ENCODE assay signal across 21 mouse cellular contexts in genomic region chr1:64527626-64528025, GRCm38 (mm10). TPM values are rescaled to one million over a fixed set of nuclear protein-coding genes. Genes with fewer than 3 reads are reported as not detected.
A peak's percentile ranks its signal among the peaks of the same experiment; 100 is the strongest.
DNase-seq lines count a peak whose midpoint lies in the region; ATAC-seq and TF ChIP-seq lines count a peak whose summit lies in the region.
"Had no signal": no experiment of that assay in that cellular context is flagged by ENCODE, and none has a peak within 500 bp of the region (broad histone marks: within the 10 kb centered on the region; RNA-seq: fewer than 3 reads in every experiment).

No protein-coding gene starts in this region.

- TF ChIP-seq CTCF in spleen, adult 2 months (IDR thresholded peaks at IDR 0.05; ENCODE audit: extremely low read depth, insufficient read depth, insufficient read length, insufficient replicate concordance): no peak
- no peak for TF ChIP-seq CTCF in MEL (IDR thresholded peaks at IDR 0.05 in 2 of 3, conservative IDR thresholded peaks at IDR 0.05 in 1 of 3; ENCODE audit: control insufficient read depth in 1 of 3, insufficient read depth in 1 of 3, low read depth in 2 of 3, low read length in 3 of 3, poor library complexity in 1 of 3, severe bottlenecking in 1 of 3)
- TF ChIP-seq CTCF in gastrocnemius, adult 2 months (IDR thresholded peaks at IDR 0.05): no peak

- H3K27me3 ChIP-seq in spleen, adult 2 months (ENCODE audit: control insufficient read depth, insufficient read depth, low read length): no peaks in the 10 kb centered on the region
- no peaks in the 10 kb centered on the region for H3K27me3 ChIP-seq in MEL (ENCODE audit: control insufficient read depth in 1 of 2, insufficient read depth in 2 of 2, low read length in 2 of 2)
- H3K27me3 ChIP-seq in forebrain, embryonic 14.5 days (replicated peaks; ENCODE audit: control insufficient read depth, insufficient read depth, low read length): no peaks in the 10 kb centered on the region
- H3K27me3 ChIP-seq: hindbrain, embryonic 13.5 days; neural tube, embryonic 15.5 days; Patski had no signal

- peaks cover 24% of the 10 kb centered on the region for H3K4me1 ChIP-seq in spleen, adult 2 months (ENCODE audit: control insufficient read depth, insufficient read depth, insufficient read length)
- peaks cover 15 to 26% of the 10 kb centered on the region in 2 experiments for H3K4me1 ChIP-seq in MEL (ENCODE audit: control insufficient read depth in 1 of 2, insufficient read depth in 2 of 2, low read length in 2 of 2)
- peaks cover 6% of the 10 kb centered on the region; the same call in 1 of the 2 replicates for H3K4me1 ChIP-seq in forebrain, embryonic 14.5 days (ENCODE audit: control insufficient read depth, insufficient read depth, low read length)

- peaks cover 17% of the 10 kb centered on the region for H3K79me2 ChIP-seq in MEL (ENCODE audit: control insufficient read depth, insufficient read depth, low read length, poor library complexity)

- H3K9me3 ChIP-seq in MEL (replicated peaks; ENCODE audit: insufficient read depth, low read length): no peaks in the 10 kb centered on the region
- H3K9me3 ChIP-seq in forebrain, embryonic 14.5 days (replicated peaks; ENCODE audit: control insufficient read depth, low read length): no peaks in the 10 kb centered on the region
- H3K9me3 ChIP-seq: hindbrain, embryonic 13.5 days; neural tube, embryonic 15.5 days had no signal

- ATAC-seq in forebrain, embryonic 14.5 days: no peak
- ATAC-seq: intestine, embryonic 16.5 days; Patski had no signal

- no peak for TF ChIP-seq EP300 in MEL (IDR thresholded peaks at IDR 0.05; ENCODE audit: low read depth in 1 of 2, low read length in 2 of 2)

- no peak for TF ChIP-seq POLR2A in spleen, adult 2 months (IDR thresholded peaks at IDR 0.05; ENCODE audit: low read depth, low read length)
- no peak for TF ChIP-seq POLR2A in MEL (IDR thresholded peaks at IDR 0.05; ENCODE audit: control insufficient read depth in 1 of 2, insufficient read depth in 1 of 2, low read depth in 1 of 2, low read length in 2 of 2, poor library complexity in 1 of 2)

- H3K36me3 ChIP-seq in spleen, adult 2 months (ENCODE audit: control insufficient read depth, insufficient read depth, low read length): no peaks in the 10 kb centered on the region
- peaks cover 0 to 28% of the 10 kb centered on the region in 2 experiments; a peak in 2 of 4 replicates for H3K36me3 ChIP-seq in MEL (ENCODE audit: control insufficient read depth in 1 of 2, insufficient read depth in 2 of 2, low read length in 2 of 2)
- no peaks in the 10 kb centered on the region for H3K36me3 ChIP-seq in forebrain, embryonic 14.5 days (ENCODE audit: control insufficient read depth, insufficient read depth, low read length)
- H3K36me3 ChIP-seq: hindbrain, embryonic 13.5 days; neural tube, embryonic 15.5 days had no signal

- peak in 1 of 2 experiments; percentile 25 for DNase-seq in spleen, adult 2 months (ENCODE audit: low read depth in 1 of 2, low spot score in 2 of 2)
- DNase-seq in spleen, postnatal 14 days (ENCODE audit: low spot score in 2 of 2): no peak
- peak; percentile 80 for DNase-seq in MEL (ENCODE audit: low read depth, low spot score)
- DNase-seq in natural killer cell, adult 2 months (ENCODE audit: low spot score in 2 of 2): peak; percentile 36 to 46
- no peak for DNase-seq in forebrain, embryonic 14.5 days (ENCODE audit: low spot score)
- DNase-seq in ovary, postnatal 14 days (ENCODE audit: low spot score): no peak
- no peak for DNase-seq in gastrocnemius, adult 2 months
- DNase-seq: adrenal gland, postnatal 36 days; cerebellum, adult 8-10 months; gastrocnemius, postnatal 25 days; heart, postnatal 10 days; kidney, postnatal 10 days; layer of hippocampus, adult 9-11 months; retina, postnatal 1 day had no signal

- H3K27ac ChIP-seq in spleen, adult 2 months (ENCODE audit: insufficient read depth, low read length): peak overlapping the region; percentile 72; the same call in 1 of the 2 replicates
- H3K27ac ChIP-seq in MEL (ENCODE audit: control insufficient read depth, low read depth, low read length): peak overlapping the region; percentile 34; the same call in 1 of the 2 replicates
- H3K27ac ChIP-seq in forebrain, embryonic 14.5 days (ENCODE audit: low read depth, low read length): no peak overlapping the region
- H3K27ac ChIP-seq in gastrocnemius, adult 2 months: no peak overlapping the region
- H3K27ac ChIP-seq: hindbrain, embryonic 13.5 days; macrophage; neural tube, embryonic 15.5 days; stomach, postnatal 0 days had no signal

- no peak overlapping the region for H3K4me3 ChIP-seq in spleen, adult 2 months (ENCODE audit: extremely low read depth, insufficient read depth, insufficient read length)
- H3K4me3 ChIP-seq in MEL (ENCODE audit: control insufficient read depth in 1 of 2, insufficient read depth in 1 of 2, low read depth in 2 of 2, low read length in 2 of 2): no peak overlapping the region
- H3K4me3 ChIP-seq in forebrain, embryonic 14.5 days (ENCODE audit: low read depth, low read length): no peak overlapping the region
- H3K4me3 ChIP-seq in gastrocnemius, adult 2 months: no peak overlapping the region
- H3K4me3 ChIP-seq: hindbrain, embryonic 13.5 days; neural tube, embryonic 15.5 days had no signal

- no peak overlapping the region for H3K4me2 ChIP-seq in forebrain, embryonic 14.5 days (ENCODE audit: low read length)
- H3K4me2 ChIP-seq: hindbrain, embryonic 13.5 days; midbrain, embryonic 11.5 days; neural tube, embryonic 15.5 days had no signal

- no peak overlapping the region; the same call in 1 of the 2 replicates for H3K9ac ChIP-seq in MEL (ENCODE audit: control insufficient read depth, low read depth, low read length, poor library complexity, severe bottlenecking)
- no peak overlapping the region for H3K9ac ChIP-seq in forebrain, embryonic 14.5 days (ENCODE audit: low read length)
- H3K9ac ChIP-seq: hindbrain, embryonic 13.5 days; neural tube, embryonic 15.5 days had no signal

- intact Hi-C loops in gastrocnemius, adult 2 months (cut with DNase I): no loop called here

- no peak for TF ChIP-seq RAD21 in MEL (IDR thresholded peaks at IDR 0.05; ENCODE audit: low read depth, low read length)

TF ChIP-seq in MEL, 35 proteins besides CTCF, POLR2A, EP300 and RAD21:
- TF ChIP-seq E2F4 (IDR thresholded peaks at IDR 0.05; ENCODE audit: borderline replicate concordance, low read depth, low read length): no peak
- TF ChIP-seq TBP (IDR thresholded peaks at IDR 0.05; ENCODE audit: low read depth, low read length): peak; percentile 57; the same call in 1 of the 2 replicates
- TF ChIP-seq MXI1 (IDR thresholded peaks at IDR 0.05; ENCODE audit: low read depth, low read length): 0 out of 2 replicates have a peak, but pooled peaks have one; percentile 22
- 0 out of 2 replicates have a peak, but pooled peaks have one; percentile 34 for TF ChIP-seq MYC (IDR thresholded peaks at IDR 0.05; ENCODE audit: low read depth, low read length)
- no peak for TF ChIP-seq ZNF384 (IDR thresholded peaks at IDR 0.05; ENCODE audit: low read depth, low read length)
- TF ChIP-seq KAT2A (conservative IDR thresholded peaks at IDR 0.05; ENCODE audit: low read depth, low read length): no peak
TF ChIP-seq in MEL: peak in this region for 3.

RNA-seq across cellular contexts. Expression of gene Creb1, which starts 4.8 kb away (rescaled TPM):
- 25.5 and 26.1 TPM in 2 replicates for polyA plus RNA-seq in spleen, adult 2 months (2012; rRNA removed)
- total RNA-seq in MEL (2012; rRNA removed): 22.8 and 25.4 TPM in 2 replicates
- 10 to 100 TPM; 21.8 to 49.1 TPM for polyA plus RNA-seq in MEL (2012; ENCODE audit: insufficient read depth in 1 of 2, insufficient read length in 2 of 2, low read depth in 1 of 2, low replicate concordance in 2 of 2, missing spikeins in 1 of 2)
- 56.7 and 70.8 TPM in 2 replicates for polyA plus RNA-seq in forebrain, embryonic 14.5 days (2014; fragmentation: Nextera tagmentation; extraction: Ambion mirVana)
- total RNA-seq in gastrocnemius, adult 2 months (2021): 10 to 100 TPM; 19.5 to 25.3 TPM

Comparison
In these comparisons a context has a peak if more than half of its experiments do, and no peak if none do; other contexts are left out.
1. DNase-seq: peak in MEL (single experiment) and natural killer cell, adult 2 months (2 of 2); none in spleen, postnatal 14 days (0 of 2), forebrain, embryonic 14.5 days (single experiment), ovary, postnatal 14 days (single experiment) and gastrocnemius, adult 2 months (single experiment).
2. H3K27ac ChIP-seq: peak in spleen, adult 2 months (single experiment) and MEL (single experiment); none in forebrain, embryonic 14.5 days (single experiment) and gastrocnemius, adult 2 months (single experiment).